Mouse (Mus musculus) MEL (cell line): ENCODE results near the gene Ly6g5b. TPM values are rescaled to one million over a fixed set of nuclear protein-coding genes. Genes with fewer than 3 reads are reported as not detected.

Experiments used
- DNase-seq: peaks from one replicate; pipeline ENCODE4 v3.0.0; 2011; ENCODE audit warnings: low read depth, low spot score
- H3K27ac ChIP-seq: 2 replicates; pipeline ENCODE4 v1.5.1; 2012; ENCODE audit warnings: low read depth, mild to moderate bottlenecking, control low read depth, low read length, moderate library complexity; ENCODE audit not compliant: control insufficient read depth
- H3K27me3 ChIP-seq, 2 experiments: fragments of 150-350 bp in 1 of 2; sonication (generic) in 1 of 2; 2 replicates each; pipeline ENCODE4 v1.6.1; 2012; ENCODE audit warnings: low read length in 2 of 2, mild to moderate bottlenecking in 2 of 2, improper control_type of control experiment in 1 of 2, moderate library complexity in 1 of 2; ENCODE audit not compliant: insufficient read depth in 2 of 2, control insufficient read depth in 1 of 2
- H3K36me3 ChIP-seq, 2 experiments: 2 replicates each; pipeline ENCODE4 v1.6.1; 2012 to 2014; ENCODE audit warnings: low read length in 2 of 2, improper control_type of control experiment in 1 of 2, inconsistent platforms in 1 of 2, mild to moderate bottlenecking in 1 of 2; ENCODE audit not compliant: insufficient read depth in 2 of 2, control insufficient read depth in 1 of 2
- H3K4me1 ChIP-seq, 2 experiments: fragments of 150-350 bp in 1 of 2; sonication (generic) in 1 of 2; 2 replicates each; pipeline ENCODE4 v1.6.1; 2012; ENCODE audit warnings: low read length in 2 of 2, improper control_type of control experiment in 1 of 2, mild to moderate bottlenecking in 1 of 2; ENCODE audit not compliant: insufficient read depth in 2 of 2, control insufficient read depth in 1 of 2
- H3K4me3 ChIP-seq, 2 experiments: fragments of 150-350 bp in 1 of 2; sonication (generic) in 1 of 2; 2 replicates each; pipeline ENCODE4 v1.5.1; 2012; ENCODE audit warnings: low read depth in 2 of 2, low read length in 2 of 2, mild to moderate bottlenecking in 2 of 2, moderate library complexity in 2 of 2, control low read depth in 1 of 2, improper control_type of control experiment in 1 of 2; ENCODE audit not compliant: control insufficient read depth in 1 of 2, insufficient read depth in 1 of 2
- H3K79me2 ChIP-seq: 2 replicates; pipeline ENCODE4 v1.6.1; 2012; ENCODE audit warnings: mild to moderate bottlenecking, low read length, moderate library complexity; ENCODE audit not compliant: control insufficient read depth, poor library complexity, insufficient read depth
- H3K9ac ChIP-seq: 2 replicates; pipeline ENCODE4 v1.6.1; 2012; ENCODE audit warnings: low read depth, mild to moderate bottlenecking, control low read depth, low read length, moderate library complexity; ENCODE audit not compliant: control insufficient read depth, poor library complexity, severe bottlenecking
- H3K9me3 ChIP-seq: fragments of 150-350 bp; sonication (generic); replicated peaks from 2 replicates; pipeline ENCODE4 v1.6.1; 2012; ENCODE audit warnings: mild to moderate bottlenecking, low read length, improper control_type of control experiment, moderate library complexity; ENCODE audit not compliant: insufficient read depth
- BHLHE40 ChIP-seq: IDR thresholded peaks from 2 replicates; pipeline ENCODE4 v1.6.1; 2012; ENCODE audit warnings: low read depth, mild to moderate bottlenecking, inconsistent platforms, low read length, improper control_type of control experiment, borderline replicate concordance
- CHD1 ChIP-seq: IDR thresholded peaks from 2 replicates; pipeline ENCODE4 v1.6.1; 2012; ENCODE audit warnings: low read depth, mild to moderate bottlenecking, inconsistent platforms, low read length, improper control_type of control experiment
- CHD2 ChIP-seq: IDR thresholded peaks from 2 replicates; pipeline ENCODE4 v1.6.1; 2011; ENCODE audit warnings: low read length, improper control_type of control experiment
- E2F4 ChIP-seq: IDR thresholded peaks from 2 replicates; pipeline ENCODE4 v1.6.1; 2011; ENCODE audit warnings: low read depth, low read length, improper control_type of control experiment, borderline replicate concordance
- KAT2A ChIP-seq: conservative IDR thresholded peaks from 2 replicates; pipeline ENCODE4 v1.6.1; 2012; ENCODE audit warnings: low read depth, low read length, improper control_type of control experiment, inconsistent platforms
- MAX ChIP-seq: IDR thresholded peaks from 2 replicates; pipeline ENCODE4 v1.6.1; 2011; ENCODE audit warnings: low read length, improper control_type of control experiment
- MYC ChIP-seq: IDR thresholded peaks from 2 replicates; pipeline ENCODE4 v1.6.1; 2011; ENCODE audit warnings: low read depth, mild to moderate bottlenecking, low read length, improper control_type of control experiment, moderate library complexity
- NRF1 ChIP-seq: IDR thresholded peaks from 2 replicates; pipeline ENCODE4 v1.6.1; 2014; ENCODE audit warnings: low read depth, mild to moderate bottlenecking, inconsistent platforms, low read length, improper control_type of control experiment, moderate library complexity; ENCODE audit not compliant: poor library complexity, insufficient read depth, severe bottlenecking
- POLR2A ChIP-seq, 2 experiments: IDR thresholded peaks; 2 replicates each; pipeline ENCODE4 v1.6.1; 2011 to 2012; ENCODE audit warnings: low read length in 2 of 2, mild to moderate bottlenecking in 2 of 2, control low read depth in 1 of 2, improper control_type of control experiment in 1 of 2, low read depth in 1 of 2, moderate library complexity in 1 of 2; ENCODE audit not compliant: control insufficient read depth in 1 of 2, insufficient read depth in 1 of 2, poor library complexity in 1 of 2
- SIN3A ChIP-seq: IDR thresholded peaks from 2 replicates; pipeline ENCODE4 v1.6.1; 2012; ENCODE audit warnings: low read length, improper control_type of control experiment, inconsistent platforms
- TAL1 ChIP-seq: IDR thresholded peaks from 2 replicates; pipeline ENCODE4 v1.6.1; 2012; ENCODE audit warnings: mild to moderate bottlenecking, inconsistent platforms, low read length, moderate library complexity, mixed read lengths
- TBP ChIP-seq: IDR thresholded peaks from 2 replicates; pipeline ENCODE4 v1.8.0; 2011; ENCODE audit warnings: low read depth, low read length, improper control_type of control experiment
- TCF12 ChIP-seq: IDR thresholded peaks from 2 replicates; pipeline ENCODE4 v1.6.1; 2014; ENCODE audit warnings: low read depth, mild to moderate bottlenecking, inconsistent platforms, low read length, improper control_type of control experiment, moderate library complexity
- UBTF ChIP-seq: IDR thresholded peaks from 2 replicates; pipeline ENCODE4 v1.6.1; 2012; ENCODE audit warnings: low read depth, mild to moderate bottlenecking, inconsistent platforms, low read length, improper control_type of control experiment, moderate library complexity, borderline replicate concordance; ENCODE audit not compliant: insufficient read depth
- USF1 ChIP-seq: IDR thresholded peaks from 2 replicates; pipeline ENCODE4 v1.6.1; 2014; ENCODE audit warnings: low read depth, mild to moderate bottlenecking, inconsistent platforms, low read length, improper control_type of control experiment, moderate library complexity
- ZC3H11A ChIP-seq: IDR thresholded peaks from 2 replicates; pipeline ENCODE4 v1.6.1; 2012; ENCODE audit warnings: low read depth, mild to moderate bottlenecking, inconsistent platforms, low read length, improper control_type of control experiment
- ZMIZ1 ChIP-seq: IDR thresholded peaks from 2 replicates; pipeline ENCODE4 v1.6.1; 2012; ENCODE audit warnings: low read depth, mild to moderate bottlenecking, inconsistent platforms, low read length, improper control_type of control experiment, moderate library complexity
- polyA plus RNA-seq, 2 experiments: library from polyadenylated mRNA; stranded (reverse) in 1 of 2; unstranded in 1 of 2; fragments of >175 nt in 1 of 2; fragments of >200 nt in 1 of 2; gene quantifications; 2 replicates each; pipeline versions ENCODE4 v1.2.1 to v1.2.4; 2012; ENCODE audit warnings: low replicate concordance in 2 of 2, low read depth in 1 of 2; ENCODE audit not compliant: insufficient read length in 2 of 2, insufficient read depth in 1 of 2, missing spikeins in 1 of 2
- total RNA-seq: library from RNA; depleted of rRNA; stranded (reverse); fragments of 300-350 nt; gene quantifications from 2 replicates; pipeline ENCODE4 v1.2.3, GENCODE M21; 2012

Gene Ly6g5b
- total and polyA plus RNA-seq, 3 experiments = 0.65 to 1.4 TPM; not detected in 1

GRCm38 (mm10) chr17:35077285-35077684 lies 37.9 kb downstream of the Ly6g5b start:
- Histone ChIP-seq H3K9ac (no peak overlapping the region), H3K27me3 (no peaks in the 10 kb centered on the region), H3K79me2 (no peaks in the 10 kb centered on the region), H3K27ac (no peak overlapping the region), H3K4me1 (peaks cover 15 to 24% of the 10 kb centered on the region in 2 experiments), H3K4me3 (no peak overlapping the region), H3K9me3 (no peaks in the 10 kb centered on the region), H3K36me3 (peaks cover 0 to 21% of the 10 kb centered on the region in 2 experiments; a peak in 2 of 4 replicates)
- TF ChIP-seq NRF1 = no peak
- TF ChIP-seq ZC3H11A = no peak
- TF ChIP-seq E2F4 = no peak
- TF ChIP-seq CHD1 = no peak
- TF ChIP-seq USF1 = no peak
- TF ChIP-seq TCF12 = no peak
- TF ChIP-seq BHLHE40 = no peak
- DNase-seq = no peak

- Histone ChIP-seq H3K4me1 (peaks cover 15 to 22% of the 10 kb centered on the region in 2 experiments), H3K79me2 (no peaks in the 10 kb centered on the region), H3K9ac (no peak within 1 kb of the TSS), H3K27me3 (no peaks in the 10 kb centered on the region), H3K9me3 (no peaks in the 10 kb centered on the region), H3K36me3 (peaks cover 0 to 21% of the 10 kb centered on the region in 2 experiments; a peak in 2 of 4 replicates), H3K27ac (no peak within 1 kb of the TSS), H3K4me3 (no peak within 1 kb of the TSS)
- DNase-seq = no peak
- no peak for TF ChIP-seq USF1
- TF ChIP-seq KAT2A = no peak
- TF ChIP-seq ZMIZ1 = no peak
- TF ChIP-seq POLR2A (IDR thresholded peaks at IDR 0.05; ENCODE audit: control insufficient read depth in 1 of 2, insufficient read depth in 1 of 2, low read depth in 1 of 2, low read length in 2 of 2, poor library complexity in 1 of 2) = no peak
- no peak for TF ChIP-seq CHD2
- TF ChIP-seq UBTF = no peak
- no peak for TF ChIP-seq TAL1
- TF ChIP-seq TBP = no peak
- no peak for TF ChIP-seq BHLHE40
- TF ChIP-seq SIN3A = no peak
- TF ChIP-seq MYC = no peak
- no peak for TF ChIP-seq E2F4
- no peak for TF ChIP-seq MAX
These were observed 38.6 kb downstream of the Ly6g5b start, which contains the start of gene Ly6g6e for GRCm38 (mm10) chr17:35076507-35077176. Gene Ly6g6e (plus strand): TSS chr17:35076902.
